Mouse (Mus musculus) myocyte (in vitro differentiated cells): ENCODE results near the gene Kbtbd12.

Experiments
- E2F4 ChIP-seq: IDR thresholded peaks from one replicate; pipeline ENCODE4 v1.6.1; 2011; ENCODE audit warnings: mild to moderate bottlenecking, control low read depth, moderate library complexity; ENCODE audit not compliant: insufficient read depth
- MAX ChIP-seq: IDR thresholded peaks from one replicate; pipeline ENCODE4 v1.6.1; 2011; ENCODE audit warnings: low read depth, mild to moderate bottlenecking, control low read depth
- MYOD1 ChIP-seq, 3 experiments: IDR thresholded peaks; one replicate each; pipeline ENCODE4 v1.6.1; 2011; ENCODE audit warnings: control low read depth in 2 of 3, low read depth in 2 of 3, mild to moderate bottlenecking in 2 of 3, moderate library complexity in 1 of 3; ENCODE audit not compliant: insufficient read length in 2 of 3, control insufficient read depth in 1 of 3
- MYOG ChIP-seq, 3 experiments: IDR thresholded peaks; one replicate each; pipeline ENCODE4 v1.6.1; 2011; ENCODE audit warnings: control low read depth in 2 of 3, low read depth in 2 of 3, mild to moderate bottlenecking in 2 of 3; ENCODE audit not compliant: insufficient read length in 2 of 3, control insufficient read depth in 1 of 3, insufficient read depth in 1 of 3
- POLR2A ChIP-seq: IDR thresholded peaks from one replicate; pipeline ENCODE4 v1.6.1; 2011; ENCODE audit warnings: low read depth, mild to moderate bottlenecking, control low read depth, moderate library complexity; ENCODE audit not compliant: insufficient read length
- POLR2AphosphoS2 ChIP-seq: IDR thresholded peaks from one replicate; pipeline ENCODE4 v1.6.1; 2011; ENCODE audit warnings: low read depth, control low read depth; ENCODE audit not compliant: insufficient read length
- REST ChIP-seq: IDR thresholded peaks from one replicate; pipeline ENCODE4 v1.6.1; 2011; ENCODE audit warnings: mild to moderate bottlenecking, control low read depth, moderate library complexity; ENCODE audit not compliant: insufficient read depth, insufficient read length
- SRF ChIP-seq: IDR thresholded peaks from one replicate; pipeline ENCODE4 v1.6.1; 2011; ENCODE audit warnings: low read depth; ENCODE audit not compliant: control insufficient read depth, insufficient read length
- TCF12 ChIP-seq: IDR thresholded peaks from one replicate; pipeline ENCODE4 v1.6.1; 2011; ENCODE audit warnings: mild to moderate bottlenecking, control low read depth; ENCODE audit not compliant: poor library complexity, insufficient read depth, severe bottlenecking
- USF1 ChIP-seq: IDR thresholded peaks from one replicate; pipeline ENCODE4 v1.6.1; 2011; ENCODE audit warnings: low read depth, mild to moderate bottlenecking, control low read depth, moderate library complexity

- TF ChIP-seq POLR2A: no peak
- TF ChIP-seq MYOG (IDR thresholded peaks at IDR 0.05; ENCODE audit: control insufficient read depth in 1 of 3, insufficient read depth in 1 of 3, insufficient read length in 2 of 3, low read depth in 2 of 3): no peak
- no peak for TF ChIP-seq USF1
- no peak for TF ChIP-seq MAX
- no peak for TF ChIP-seq SRF
- no peak for TF ChIP-seq MYOD1 (IDR thresholded peaks at IDR 0.05; ENCODE audit: control insufficient read depth in 1 of 3, insufficient read length in 2 of 3, low read depth in 2 of 3)
- TF ChIP-seq POLR2AphosphoS2: no peak
- no peak for TF ChIP-seq E2F4
- TF ChIP-seq TCF12: no peak
- TF ChIP-seq REST: no peak
Observed at GRCm38 (mm10) chr6:88522606-88523005, 115.1 kb downstream of the Kbtbd12 start.
